Mouse (Mus musculus) kidney, embryonic 15.5 days (tissue): Measurements from ENCODE around the gene Foxp1. TPM values are rescaled to one million over a fixed set of nuclear protein-coding genes. Genes with fewer than 3 reads are reported as not detected.

Experiments used
- ATAC-seq: fragments of 200-750 bp; cut with Nextera tagmentation; replicated peaks from 2 replicates; pipeline ENCODE4 v1.8.0; 2017; ENCODE audit warnings: moderate TSS enrichment; ENCODE audit not compliant: low FRiP score
- H3K27ac ChIP-seq: fragments of 300-500 bp; sonication (generic); 2 replicates; pipeline ENCODE4 v1.5.1; 2015; ENCODE audit warnings: mild to moderate bottlenecking, inconsistent platforms
- H3K27me3 ChIP-seq: fragments of 300-500 bp; sonication (generic); 2 replicates; pipeline ENCODE4 v1.6.1; 2015; ENCODE audit warnings: inconsistent platforms
- H3K36me3 ChIP-seq: fragments of 300-500 bp; sonication (generic); 2 replicates; pipeline ENCODE4 v1.6.1; 2015; ENCODE audit warnings: inconsistent platforms
- H3K4me1 ChIP-seq: fragments of 300-500 bp; sonication (generic); 2 replicates; pipeline ENCODE4 v1.6.1; 2015; ENCODE audit warnings: inconsistent platforms
- H3K4me2 ChIP-seq: fragments of 300-500 bp; sonication (generic); 2 replicates; pipeline ENCODE4 v1.6.1; 2015; ENCODE audit warnings: moderate library complexity, mild to moderate bottlenecking, inconsistent platforms
- H3K4me3 ChIP-seq: fragments of 300-500 bp; sonication (generic); replicated peaks from 2 replicates; pipeline ENCODE4 v1.5.1; 2015; ENCODE audit warnings: mild to moderate bottlenecking, inconsistent platforms
- H3K9ac ChIP-seq: fragments of 300-500 bp; sonication (generic); 2 replicates; pipeline ENCODE4 v1.6.1; 2015; ENCODE audit warnings: mild to moderate bottlenecking, inconsistent platforms
- H3K9me3 ChIP-seq: fragments of 300-500 bp; sonication (generic); replicated peaks from 2 replicates; pipeline ENCODE4 v1.6.1; 2016; ENCODE audit warnings: inconsistent platforms
- WGBS: fragments of 180-500 bp; shearing (Covaris S2); methylation state at CpG from one replicate; pipeline ENCODE4 v1.1.7; 2015; ENCODE audit warnings: mixed read lengths; 5-methylcytosine and 5-hydroxymethylcytosine counted together
- polyA plus RNA-seq: library from polyadenylated mRNA; unstranded; fragments of >200 nt; fragmentation: Nextera tagmentation; extraction: Ambion mirVana; gene quantifications from 2 replicates; pipeline ENCODE4 v1.2.1, GENCODE M21; 2015

Gene Foxp1
- polyA plus RNA-seq, 1 experiment from 2014 or later = 50.2 TPM

- Histone ChIP-seq H3K4me3 (no peak overlapping the region), H3K36me3 (peaks cover 8% of the 10 kb centered on the region), H3K9me3 (no peaks in the 10 kb centered on the region), H3K4me2 (peak overlapping the region; percentile 32; the same call in 1 of the 2 replicates), H3K4me1 (peaks cover 51% of the 10 kb centered on the region), H3K27me3 (no peaks in the 10 kb centered on the region), H3K27ac (peak overlapping the region; percentile 86), H3K9ac (no peak overlapping the region)
- ATAC-seq = no peak
- 60% methylated on average over 7 of the region's 7 CpGs for WGBS
Measured at GRCm38 (mm10) chr6:98949286-98949685, 573.2 kb downstream of the Foxp1 start.

GRCm38 (mm10) chr6:98948153-98949141, 574.1 kb downstream of the Foxp1 start:
- H3K27ac ChIP-seq = peak overlapping the region; percentile 86
- ATAC-seq = no peak
- H3K4me1 ChIP-seq = peaks cover 58% of the 10 kb centered on the region
- no peaks in the 10 kb centered on the region for H3K27me3 ChIP-seq
- no peak overlapping the region for H3K4me2 ChIP-seq
- no peaks in the 10 kb centered on the region for H3K9me3 ChIP-seq
- H3K4me3 ChIP-seq = no peak overlapping the region
- 73% methylated on average over 21 of the region's 21 CpGs for WGBS
- H3K9ac ChIP-seq = no peak overlapping the region
- H3K36me3 ChIP-seq = peaks cover 10% of the 10 kb centered on the region; the same call in 1 of the 2 replicates

GRCm38 (mm10) chr6:98947486-98948152, 574.9 kb downstream of the Foxp1 start:
- H3K9me3 ChIP-seq = no peaks in the 10 kb centered on the region
- peaks cover 58% of the 10 kb centered on the region for H3K4me1 ChIP-seq
- H3K9ac ChIP-seq = no peak overlapping the region
- ATAC-seq = no peak
- peaks cover 14% of the 10 kb centered on the region; the same call in 1 of the 2 replicates for H3K36me3 ChIP-seq
- 0 out of 2 replicates have a peak overlapping the region, but pooled peaks have one; percentile 1 for H3K27ac ChIP-seq
- H3K4me2 ChIP-seq = no peak overlapping the region
- no peaks in the 10 kb centered on the region for H3K27me3 ChIP-seq
- WGBS = 71% methylated on average over 11 of the region's 11 CpGs
- H3K4me3 ChIP-seq = no peak overlapping the region

- Histone ChIP-seq H3K36me3 (peaks cover 21% of the 10 kb centered on the region; the same call in 1 of the 2 replicates), H3K9ac (no peak overlapping the region), H3K4me2 (no peak overlapping the region), H3K27me3 (no peaks in the 10 kb centered on the region), H3K9me3 (no peaks in the 10 kb centered on the region), H3K4me1 (peaks cover 58% of the 10 kb centered on the region), H3K4me3 (no peak overlapping the region), H3K27ac (no peak overlapping the region)
- WGBS = 92% methylated on average over 4 of the region's 4 CpGs
- ATAC-seq = no peak
Measured at GRCm38 (mm10) chr6:98946731-98947130, 575.8 kb downstream of the Foxp1 start.

- no peak overlapping the region for H3K4me2 ChIP-seq
- WGBS = 54% methylated on average over 21 of the region's 21 CpGs
- peak overlapping the region; percentile 27; the same call in 1 of the 2 replicates for H3K27ac ChIP-seq
- peaks cover 27% of the 10 kb centered on the region for H3K36me3 ChIP-seq
- H3K4me1 ChIP-seq = peaks cover 54% of the 10 kb centered on the region
- ATAC-seq = peak; percentile 70
- no peak overlapping the region for H3K4me3 ChIP-seq
- H3K9ac ChIP-seq = no peak overlapping the region
- no peaks in the 10 kb centered on the region for H3K27me3 ChIP-seq
- no peaks in the 10 kb centered on the region for H3K9me3 ChIP-seq
Measured at GRCm38 (mm10) chr6:98945496-98946412, 576.8 kb downstream of the Foxp1 start.

- H3K9ac ChIP-seq = no peak overlapping the region
- H3K9me3 ChIP-seq = no peaks in the 10 kb centered on the region
- H3K36me3 ChIP-seq = peaks cover 48% of the 10 kb centered on the region
- 63% methylated on average over 8 of the region's 8 CpGs for WGBS
- H3K27ac ChIP-seq = no peak overlapping the region
- no peak overlapping the region for H3K4me2 ChIP-seq
- ATAC-seq = no peak
- H3K4me1 ChIP-seq = peaks cover 6% of the 10 kb centered on the region; the same call in 1 of the 2 replicates
- no peaks in the 10 kb centered on the region for H3K27me3 ChIP-seq
- no peak overlapping the region for H3K4me3 ChIP-seq
Measured at GRCm38 (mm10) chr6:98938348-98938747, 584.2 kb downstream of the Foxp1 start.

GRCm38 (mm10) chr6:98937513-98937912, 585.0 kb downstream of the Foxp1 start:
- ATAC-seq = no peak
- H3K27me3 ChIP-seq = no peaks in the 10 kb centered on the region
- WGBS = 88% methylated on average over 11 of the region's 11 CpGs

GRCm38 (mm10) chr6:98936377-98936776, 586.1 kb downstream of the Foxp1 start:
- no peak for ATAC-seq
- Histone ChIP-seq H3K4me2 (no peak overlapping the region), H3K9ac (no peak overlapping the region), H3K4me3 (no peak overlapping the region), H3K36me3 (peaks cover 35% of the 10 kb centered on the region), H3K27me3 (no peaks in the 10 kb centered on the region), H3K27ac (no peak overlapping the region), H3K4me1 (peaks cover 25% of the 10 kb centered on the region; the same call in 1 of the 2 replicates), H3K9me3 (no peaks in the 10 kb centered on the region)
- 84% methylated on average over 3 of the region's 3 CpGs for WGBS

More at GRCm38 (mm10) chr6:98937513-98937912, 585.0 kb downstream of the Foxp1 start:
- Histone ChIP-seq H3K4me3 (no peak overlapping the region), H3K27ac (no peak overlapping the region), H3K36me3 (peaks cover 41% of the 10 kb centered on the region), H3K9me3 (no peaks in the 10 kb centered on the region), H3K4me1 (peaks cover 14% of the 10 kb centered on the region; the same call in 1 of the 2 replicates), H3K9ac (no peak overlapping the region), H3K4me2 (no peak overlapping the region)

GRCm38 (mm10) chr6:98935169-98935568, 587.4 kb downstream of the Foxp1 start:
- Histone ChIP-seq H3K27ac (no peak overlapping the region), H3K9me3 (no peaks in the 10 kb centered on the region), H3K9ac (no peak overlapping the region), H3K4me2 (no peak overlapping the region), H3K27me3 (no peaks in the 10 kb centered on the region), H3K4me3 (no peak overlapping the region), H3K36me3 (peaks cover 27% of the 10 kb centered on the region), H3K4me1 (peaks cover 27% of the 10 kb centered on the region; the same call in 1 of the 2 replicates)
- 95% methylated on average over 8 of the region's 8 CpGs for WGBS
- ATAC-seq = no peak

- no peak overlapping the region for H3K27ac ChIP-seq
- H3K36me3 ChIP-seq = peaks cover 32% of the 10 kb centered on the region
- H3K4me2 ChIP-seq = no peak overlapping the region
- peaks cover 27% of the 10 kb centered on the region; the same call in 1 of the 2 replicates for H3K4me1 ChIP-seq
- no peak overlapping the region for H3K9ac ChIP-seq
- no peaks in the 10 kb centered on the region for H3K27me3 ChIP-seq
- H3K4me3 ChIP-seq = no peak overlapping the region
- no peak for ATAC-seq
- WGBS = 88% methylated on average over 10 of the region's 10 CpGs
- no peaks in the 10 kb centered on the region for H3K9me3 ChIP-seq
Measured at GRCm38 (mm10) chr6:98934381-98934780, 588.1 kb downstream of the Foxp1 start.

- Histone ChIP-seq H3K9me3 (no peaks in the 10 kb centered on the region), H3K27ac (no peak overlapping the region), H3K4me2 (no peak overlapping the region), H3K4me3 (no peak overlapping the region), H3K36me3 (peaks cover 40% of the 10 kb centered on the region), H3K9ac (no peak overlapping the region), H3K27me3 (no peaks in the 10 kb centered on the region), H3K4me1 (peaks cover 24% of the 10 kb centered on the region; the same call in 1 of the 2 replicates)
- 0 out of 2 replicates have a peak, but pooled peaks have one; percentile 16 for ATAC-seq
- 49% methylated on average over 18 of the region's 18 CpGs for WGBS
Measured at GRCm38 (mm10) chr6:98933135-98933724, 589.3 kb downstream of the Foxp1 start.
